Mouse (Mus musculus) CH12.LX (cell line): ENCODE measurements around the gene Lancl2. TPM values are rescaled to one million over a fixed set of nuclear protein-coding genes. Genes with fewer than 3 reads are reported as not detected.
A peak's percentile ranks its signal among the peaks of the same experiment; 100 is the strongest.

Source experiments
- DNase-seq: peaks from one replicate; pipeline ENCODE4 v3.0.0-alpha.2; 2013; ENCODE audit errors: extremely low read depth
- H3K27ac ChIP-seq: 2 replicates; pipeline ENCODE4 v1.5.1; 2012; ENCODE audit warnings: low read depth, mild to moderate bottlenecking, control low read depth, moderate library complexity; ENCODE audit not compliant: insufficient read depth
- H3K27me3 ChIP-seq: replicated peaks from 2 replicates; pipeline ENCODE3; 2012; ENCODE audit warnings: inconsistent platforms
- H3K36me3 ChIP-seq, 2 experiments: replicated peaks in 1 of 2; 2 replicates each; pipeline versions ENCODE3 to v1.6.1; 2012; ENCODE audit warnings: inconsistent platforms in 1 of 2, low read length in 1 of 2, mild to moderate bottlenecking in 1 of 2, mixed read lengths in 1 of 2, moderate library complexity in 1 of 2; ENCODE audit not compliant: control insufficient read depth in 1 of 2, insufficient read depth in 1 of 2
- H3K4me1 ChIP-seq, 2 experiments: 2 replicates each; pipeline ENCODE4 v1.6.1; 2012; ENCODE audit warnings: inconsistent platforms in 1 of 2, moderate library complexity in 1 of 2; ENCODE audit not compliant: insufficient read depth in 2 of 2, control insufficient read depth in 1 of 2
- H3K4me2 ChIP-seq: 2 replicates; pipeline ENCODE4 v1.6.1; 2012; ENCODE audit warnings: low read depth, mild to moderate bottlenecking, control low read depth; ENCODE audit not compliant: poor library complexity, insufficient read depth, severe bottlenecking
- H3K4me3 ChIP-seq, 3 experiments: fragments of 150-350 bp in 1 of 3; sonication (generic) in 1 of 3; replicated peaks in 1 of 3; 2 replicates each; pipeline versions ENCODE3 to v1.5.1; 2011 to 2012; ENCODE audit warnings: low read depth in 2 of 3, low read length in 2 of 3, mild to moderate bottlenecking in 2 of 3, moderate library complexity in 2 of 3, control low read depth in 1 of 3, improper control_type of control experiment in 1 of 3, inconsistent platforms in 1 of 3, mixed read lengths in 1 of 3; ENCODE audit not compliant: poor library complexity in 1 of 3
- H3K79me2 ChIP-seq: replicated peaks from 2 replicates; pipeline ENCODE4 v1.6.1; 2012; ENCODE audit warnings: mild to moderate bottlenecking, moderate library complexity; ENCODE audit not compliant: control insufficient read depth, poor library complexity, insufficient read depth, severe bottlenecking; ENCODE audit errors: extremely low read depth
- H3K9ac ChIP-seq: 2 replicates; pipeline ENCODE4 v1.6.1; 2012; ENCODE audit warnings: low read depth, mild to moderate bottlenecking, control low read depth, moderate library complexity; ENCODE audit not compliant: insufficient read depth
- H3K9me3 ChIP-seq: replicated peaks from 2 replicates; pipeline ENCODE3; 2012; ENCODE audit warnings: low read length, inconsistent platforms, mixed read lengths
- CHD1 ChIP-seq: IDR thresholded peaks from 2 replicates; pipeline ENCODE4 v1.6.1; 2012; ENCODE audit warnings: low read depth, low read length, improper control_type of control experiment, inconsistent platforms
- CHD2 ChIP-seq: IDR thresholded peaks from 2 replicates; pipeline ENCODE4 v1.6.1; 2011; ENCODE audit warnings: low read length, improper control_type of control experiment
- CTCF ChIP-seq, 2 experiments: IDR thresholded peaks in 1 of 2; conservative IDR thresholded peaks in 1 of 2; 2 replicates each; pipeline ENCODE4 v1.5.1; 2011 to 2012; ENCODE audit warnings: low read depth in 2 of 2, low read length in 2 of 2, improper control_type of control experiment in 1 of 2, inconsistent platforms in 1 of 2, mild to moderate bottlenecking in 1 of 2, moderate library complexity in 1 of 2
- E2F4 ChIP-seq: IDR thresholded peaks from 2 replicates; pipeline ENCODE4 v1.6.1; 2011; ENCODE audit warnings: low read depth, low read length, improper control_type of control experiment; ENCODE audit not compliant: insufficient replicate concordance
- ELF1 ChIP-seq: IDR thresholded peaks from 2 replicates; pipeline ENCODE4 v1.6.1; 2014; ENCODE audit warnings: low read depth, mild to moderate bottlenecking, inconsistent platforms, low read length, improper control_type of control experiment
- EP300 ChIP-seq: IDR thresholded peaks from 2 replicates; pipeline ENCODE4 v1.6.1; 2011; ENCODE audit warnings: low read length, improper control_type of control experiment
- ETS1 ChIP-seq: conservative IDR thresholded peaks from 2 replicates; pipeline ENCODE4 v1.6.1; 2012; ENCODE audit warnings: low read depth, mild to moderate bottlenecking, inconsistent platforms, low read length, improper control_type of control experiment, moderate library complexity
- GABPA ChIP-seq: IDR thresholded peaks from 2 replicates; pipeline ENCODE4 v1.6.1; 2012; ENCODE audit warnings: low read depth, low read length, improper control_type of control experiment, inconsistent platforms; ENCODE audit not compliant: insufficient replicate concordance
- HCFC1 ChIP-seq: IDR thresholded peaks from 2 replicates; pipeline ENCODE4 v1.6.1; 2012; ENCODE audit warnings: low read depth, mild to moderate bottlenecking, inconsistent platforms, low read length, improper control_type of control experiment
- IRF4 ChIP-seq: IDR thresholded peaks from 2 replicates; pipeline ENCODE4 v1.6.1; 2014; ENCODE audit warnings: low read depth, mild to moderate bottlenecking, inconsistent platforms, low read length, improper control_type of control experiment
- JUN ChIP-seq: IDR thresholded peaks from 2 replicates; pipeline ENCODE4 v1.6.1; 2011; ENCODE audit warnings: low read depth, mild to moderate bottlenecking, low read length, improper control_type of control experiment, moderate library complexity; ENCODE audit not compliant: insufficient read depth
- JUND ChIP-seq: conservative IDR thresholded peaks from 2 replicates; pipeline ENCODE4 v1.6.1; 2011; ENCODE audit warnings: low read depth, low read length, improper control_type of control experiment
- KAT2A ChIP-seq: IDR thresholded peaks from 2 replicates; pipeline ENCODE4 v1.6.1; 2012; ENCODE audit warnings: low read length, improper control_type of control experiment, inconsistent platforms; ENCODE audit not compliant: insufficient replicate concordance
- MAFK ChIP-seq: IDR thresholded peaks from 2 replicates; pipeline ENCODE4 v1.6.1; 2011; ENCODE audit warnings: low read length, improper control_type of control experiment; ENCODE audit not compliant: insufficient replicate concordance
- MAX ChIP-seq: IDR thresholded peaks from 2 replicates; pipeline ENCODE4 v1.6.1; 2011; ENCODE audit warnings: low read length, improper control_type of control experiment
- MYC ChIP-seq: IDR thresholded peaks from 2 replicates; pipeline ENCODE4 v1.6.1; 2011; ENCODE audit warnings: low read depth, mild to moderate bottlenecking, improper control_type of control experiment, low read length
- NELFE ChIP-seq: IDR thresholded peaks from 2 replicates; pipeline ENCODE4 v1.6.1; 2011; ENCODE audit warnings: low read depth, low read length, improper control_type of control experiment
- NRF1 ChIP-seq: IDR thresholded peaks from 2 replicates; pipeline ENCODE4 v1.6.1; 2014; ENCODE audit warnings: low read depth, mild to moderate bottlenecking, inconsistent platforms, low read length, improper control_type of control experiment, moderate library complexity
- POLR2A ChIP-seq: IDR thresholded peaks from 2 replicates; pipeline ENCODE4 v1.6.1; 2011; ENCODE audit warnings: low read depth, mild to moderate bottlenecking, improper control_type of control experiment, low read length
- POLR2AphosphoS2 ChIP-seq: IDR thresholded peaks from 2 replicates; pipeline ENCODE4 v1.6.1; 2011; ENCODE audit warnings: low read depth, low read length, improper control_type of control experiment
- RAD21 ChIP-seq: IDR thresholded peaks from 2 replicates; pipeline ENCODE4 v1.6.1; 2011; ENCODE audit warnings: low read depth, mild to moderate bottlenecking, low read length, improper control_type of control experiment, moderate library complexity
- RCOR1 ChIP-seq: conservative IDR thresholded peaks from 2 replicates; pipeline ENCODE4 v1.6.1; 2012; ENCODE audit warnings: low read depth, mild to moderate bottlenecking, inconsistent platforms, low read length, improper control_type of control experiment
- SMC3 ChIP-seq: IDR thresholded peaks from 2 replicates; pipeline ENCODE4 v1.6.1; 2011; ENCODE audit warnings: low read depth, low read length, improper control_type of control experiment
- TBP ChIP-seq: conservative IDR thresholded peaks from 2 replicates; pipeline ENCODE4 v1.6.1; 2011; ENCODE audit warnings: low read depth, low read length, improper control_type of control experiment
- TCF12 ChIP-seq: IDR thresholded peaks from 2 replicates; pipeline ENCODE4 v1.6.1; 2014; ENCODE audit warnings: low read depth, mild to moderate bottlenecking, inconsistent platforms, low read length, improper control_type of control experiment
- UBTF ChIP-seq: IDR thresholded peaks from 2 replicates; pipeline ENCODE4 v1.6.1; 2012; ENCODE audit warnings: low read depth, mild to moderate bottlenecking, inconsistent platforms, low read length, improper control_type of control experiment, moderate library complexity
- USF2 ChIP-seq: conservative IDR thresholded peaks from 2 replicates; pipeline ENCODE4 v1.6.1; 2011; ENCODE audit warnings: low read depth, low read length, improper control_type of control experiment
- ZC3H11A ChIP-seq: IDR thresholded peaks from 2 replicates; pipeline ENCODE4 v1.6.1; 2012; ENCODE audit warnings: low read depth, mild to moderate bottlenecking, inconsistent platforms, low read length, improper control_type of control experiment
- ZKSCAN1 ChIP-seq: IDR thresholded peaks from 2 replicates; pipeline ENCODE4 v1.6.1; 2012; ENCODE audit warnings: low read depth, inconsistent platforms, low read length, improper control_type of control experiment, borderline replicate concordance
- ZMIZ1 ChIP-seq: IDR thresholded peaks from 2 replicates; pipeline ENCODE4 v1.6.1; 2012; ENCODE audit warnings: low read depth, mild to moderate bottlenecking, inconsistent platforms, low read length, improper control_type of control experiment
- dilution Hi-C: fragments of 300-500 bp; cut with MboI; formaldehyde crosslinking; loops from 2 replicates; pipeline ENCODE4 v1.14.3; 2020; ENCODE audit warnings: low sequenced_read_pairs; ENCODE audit not compliant: extremely low pct_unique_long_range_greater_than_20kb, extremely low pct_ligation_motif_present
- in situ Hi-C: fragments of 300-500 bp; cut with MboI; formaldehyde crosslinking; loops from 3 replicates; pipeline ENCODE4 v1.14.3; 2019; ENCODE audit warnings: low sequenced_read_pairs, low pct_ligation_motif_present, low pct_unique_long_range_greater_than_20kb, mixed read lengths
- polyA plus RNA-seq: library from polyadenylated mRNA; unstranded; fragments of >175 nt; gene quantifications from 2 replicates; pipeline ENCODE4 v1.2.1, GENCODE M21; 2012; ENCODE audit warnings: low read depth; ENCODE audit not compliant: insufficient read length
- total RNA-seq, 2 experiments: library from RNA; depleted of rRNA; stranded (reverse); fragments of 300-350 nt in 1 of 2; fragments of >200 nt in 1 of 2; gene quantifications; 2 replicates each; pipeline ENCODE4 v1.2.3; 2012 to 2014

Lancl2 gene
- total and polyA plus RNA-seq, 3 experiments, result 13.8 to 25.0 (median 17.7) TPM

DNA sequence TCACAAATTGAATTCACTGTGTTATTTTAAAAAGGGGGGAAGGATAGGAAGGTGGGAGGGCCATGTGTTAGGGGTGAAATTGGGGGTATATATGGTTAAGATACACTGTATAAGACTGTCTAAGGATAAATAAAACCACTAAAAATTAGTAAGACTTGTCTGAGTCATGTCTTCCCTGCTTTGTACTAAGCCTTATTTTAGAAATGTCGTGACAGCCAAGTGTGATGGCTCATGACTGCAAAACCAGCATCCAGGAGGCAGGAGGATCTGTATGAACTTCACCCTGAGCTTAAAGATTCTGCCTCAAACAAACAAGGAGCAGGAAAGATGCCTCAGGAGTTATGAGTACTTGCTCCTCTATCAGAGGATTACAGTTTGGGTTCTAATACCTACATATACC, 18.2 kb upstream of the Lancl2 start:
- peaks cover 10 to 44% of the 10 kb centered on the region in 2 experiments for H3K36me3 ChIP-seq
- H3K4me1 ChIP-seq, result no peaks in the 10 kb centered on the region
- no peak overlapping the region for H3K27ac ChIP-seq
- DNase-seq, result no peak
- in situ Hi-C loops (no loop called here), dilution Hi-C loops (no loop called here)
- no peaks in the 10 kb centered on the region for H3K9me3 ChIP-seq
- no peak overlapping the region for H3K4me3 ChIP-seq
- no peak overlapping the region for H3K9ac ChIP-seq
- H3K4me2 ChIP-seq, result no peak overlapping the region
- H3K27me3 ChIP-seq, result no peaks in the 10 kb centered on the region
- no peak for TF ChIP-seq ELF1
- TF ChIP-seq TBP, result no peak
- no peak for TF ChIP-seq E2F4
- no peak for TF ChIP-seq NELFE
- TF ChIP-seq CHD2, result no peak
- no peak for TF ChIP-seq CHD1
- TF ChIP-seq ZMIZ1, result no peak
- TF ChIP-seq EP300, result no peak
- TF ChIP-seq ETS1, result no peak
- no peak for TF ChIP-seq POLR2AphosphoS2
- no peak for TF ChIP-seq JUN
- no peak for TF ChIP-seq ZC3H11A
- TF ChIP-seq HCFC1, result no peak
- TF ChIP-seq NRF1, result no peak
- TF ChIP-seq SMC3, result no peak
- no peak for TF ChIP-seq MAFK
- no peak for TF ChIP-seq USF2
- no peaks in the 10 kb centered on the region for H3K79me2 ChIP-seq

DNA sequence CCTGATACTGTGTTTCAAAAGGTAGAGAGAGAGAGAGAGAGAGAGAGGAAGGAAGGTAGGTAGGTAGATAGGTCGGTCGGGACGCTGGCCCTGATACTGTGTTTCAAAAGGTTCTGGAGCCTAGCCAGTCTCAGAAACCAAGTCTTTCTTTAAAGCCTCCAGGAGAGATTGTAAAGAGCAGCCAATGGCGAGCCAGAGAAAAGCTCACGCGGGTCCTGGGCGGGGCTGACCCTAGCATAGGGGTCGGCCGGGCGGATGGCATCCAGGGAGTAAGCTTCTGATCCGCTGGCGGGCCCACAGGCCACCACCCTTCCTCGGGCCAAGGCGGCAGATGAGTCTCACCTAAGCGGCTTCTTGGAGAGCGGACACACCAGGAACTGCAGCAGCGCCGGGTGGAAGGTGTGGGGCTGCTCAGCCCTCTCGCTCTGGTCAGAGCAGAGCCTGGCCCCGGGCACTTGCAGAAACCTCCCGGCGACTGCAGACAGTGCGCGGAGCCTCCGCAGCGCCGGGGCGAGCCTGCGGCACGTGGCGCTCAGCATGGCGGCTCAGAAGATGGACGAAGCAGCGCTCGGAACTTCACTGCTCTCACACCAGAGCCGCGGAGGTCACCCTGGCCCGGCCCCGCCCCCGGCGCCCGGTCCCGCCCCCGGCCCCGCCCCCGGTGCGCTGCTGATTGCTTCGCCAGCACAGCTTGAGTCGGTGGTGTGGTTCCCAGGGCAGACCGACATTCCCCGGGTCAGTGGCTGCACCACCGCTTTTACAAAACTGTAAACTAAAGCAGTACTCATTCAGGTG, 10.7 kb upstream of the Lancl2 start, which contains the start of gene Pyurf:
Pyurf (minus strand) TSS at position 612 of the 795 bp plus-strand sequence.
- peaks cover 0 to 7% of the 10 kb centered on the region in 2 experiments; a peak in 2 of 4 replicates for H3K4me1 ChIP-seq
- peaks cover 7% of the 10 kb centered on the region; the same call in 1 of the 2 replicates for H3K79me2 ChIP-seq
- H3K4me3 ChIP-seq, result peak within 1 kb of the TSS; percentile 68 to 80 (median 76)
- H3K9me3 ChIP-seq, result no peaks in the 10 kb centered on the region
- H3K27ac ChIP-seq, result peak within 1 kb of the TSS; percentile 84
- dilution Hi-C loops, result no loop called here
- H3K36me3 ChIP-seq, result peaks cover 15 to 29% of the 10 kb centered on the region in 2 experiments
- peak within 1 kb of the TSS; percentile 86 for H3K9ac ChIP-seq
- DNase-seq, result peak; percentile 84
- peak within 1 kb of the TSS; percentile 75 for H3K4me2 ChIP-seq
- no peaks in the 10 kb centered on the region for H3K27me3 ChIP-seq
- in situ Hi-C loops, result no loop called here
- no peak for TF ChIP-seq EP300
- TF ChIP-seq JUND, result no peak
- no peak for TF ChIP-seq KAT2A
- TF ChIP-seq CTCF (conservative IDR thresholded peaks at IDR 0.05 in 1 of 2, IDR thresholded peaks at IDR 0.05 in 1 of 2; ENCODE audit: low read depth in 2 of 2, low read length in 2 of 2), result no peak
- TF ChIP-seq GABPA, result no peak
- TF ChIP-seq NELFE, result peak; percentile 74
- TF ChIP-seq ZKSCAN1, result no peak
- TF ChIP-seq RAD21, result no peak
- 0 out of 2 replicates have a peak, but pooled peaks have one; percentile 21 for TF ChIP-seq ELF1
- TF ChIP-seq SMC3, result no peak
- TF ChIP-seq TCF12, result peak; percentile 31; the same call in 1 of the 2 replicates
- TF ChIP-seq UBTF, result 0 out of 2 replicates have a peak, but pooled peaks have one; percentile 36
- no peak for TF ChIP-seq CHD2
- TF ChIP-seq CHD1, result no peak
- TF ChIP-seq MAFK, result no peak
- TF ChIP-seq MAX, result peak; percentile 97
- TF ChIP-seq MYC, result peak; percentile 87
- no peak for TF ChIP-seq JUN
- TF ChIP-seq TBP, result peak; percentile 46; the same call in 1 of the 2 replicates
- no peak for TF ChIP-seq RCOR1
- TF ChIP-seq IRF4, result no peak
- peak; percentile 85 for TF ChIP-seq POLR2A
